Mouse (Mus musculus) MEL (cell line): ENCODE data around the gene Tdrd7.

ENCODE experiments used
- CHD1 ChIP-seq: IDR thresholded peaks from 2 replicates; pipeline ENCODE4 v1.6.1; 2012; ENCODE audit warnings: low read depth, mild to moderate bottlenecking, inconsistent platforms, low read length, improper control_type of control experiment
- CTCF ChIP-seq, 3 experiments: IDR thresholded peaks in 2 of 3; conservative IDR thresholded peaks in 1 of 3; 2 replicates each; pipeline ENCODE4 v1.5.1; 2011 to 2012; ENCODE audit warnings: low read length in 3 of 3, low read depth in 2 of 3, mild to moderate bottlenecking in 2 of 3, improper control_type of control experiment in 1 of 3, inconsistent platforms in 1 of 3, mixed read lengths in 1 of 3, moderate library complexity in 1 of 3; ENCODE audit not compliant: control insufficient read depth in 1 of 3, insufficient read depth in 1 of 3, poor library complexity in 1 of 3, severe bottlenecking in 1 of 3
- HCFC1 ChIP-seq: IDR thresholded peaks from 2 replicates; pipeline ENCODE4 v1.6.1; 2012; ENCODE audit warnings: low read depth, mild to moderate bottlenecking, inconsistent platforms, low read length, improper control_type of control experiment, moderate library complexity
- MAFK ChIP-seq: IDR thresholded peaks from 2 replicates; pipeline ENCODE4 v1.6.1; 2011; ENCODE audit warnings: low read depth, mild to moderate bottlenecking, low read length, improper control_type of control experiment, borderline replicate concordance
- POLR2A ChIP-seq, 2 experiments: IDR thresholded peaks; 2 replicates each; pipeline ENCODE4 v1.6.1; 2011 to 2012; ENCODE audit warnings: low read length in 2 of 2, mild to moderate bottlenecking in 2 of 2, control low read depth in 1 of 2, improper control_type of control experiment in 1 of 2, low read depth in 1 of 2, moderate library complexity in 1 of 2; ENCODE audit not compliant: control insufficient read depth in 1 of 2, insufficient read depth in 1 of 2, poor library complexity in 1 of 2
- USF2 ChIP-seq, 2 experiments: IDR thresholded peaks; 2 replicates each; pipeline ENCODE4 v1.6.1; 2011 to 2012; ENCODE audit warnings: improper control_type of control experiment in 2 of 2, low read length in 2 of 2, borderline replicate concordance in 1 of 2, inconsistent platforms in 1 of 2, low read depth in 1 of 2, mild to moderate bottlenecking in 1 of 2; ENCODE audit not compliant: insufficient read depth in 1 of 2

DNA sequence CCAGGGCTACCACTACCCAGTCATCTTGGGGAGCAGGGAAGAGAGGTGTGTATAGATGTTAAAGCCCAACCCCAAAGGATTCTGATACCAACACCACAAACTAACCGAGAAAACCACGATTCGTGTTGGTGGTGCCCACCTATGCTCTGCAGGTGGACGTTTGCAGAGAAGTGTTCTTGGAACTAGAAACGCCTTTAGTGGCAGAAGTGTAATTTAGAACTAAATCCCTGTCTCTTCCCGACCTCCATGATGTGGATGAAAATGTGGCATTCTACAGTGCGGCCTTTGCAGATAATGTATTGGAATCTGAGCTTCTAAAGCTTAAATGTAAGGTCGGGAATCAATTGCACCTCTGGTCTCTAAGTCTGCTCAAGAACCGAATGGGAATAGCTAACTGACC, 7.8 kb downstream of the Tdrd7 start:
- TF ChIP-seq CHD1, result no peak
- TF ChIP-seq CTCF (IDR thresholded peaks at IDR 0.05 in 2 of 3, conservative IDR thresholded peaks at IDR 0.05 in 1 of 3; ENCODE audit: control insufficient read depth in 1 of 3, insufficient read depth in 1 of 3, low read depth in 2 of 3, low read length in 3 of 3, poor library complexity in 1 of 3, severe bottlenecking in 1 of 3), result no peak
- TF ChIP-seq MAFK, result no peak
- no peak for TF ChIP-seq USF2 (IDR thresholded peaks at IDR 0.05; ENCODE audit: borderline replicate concordance in 1 of 2, insufficient read depth in 1 of 2, low read depth in 1 of 2, low read length in 2 of 2)
- no peak for TF ChIP-seq HCFC1
- no peak for TF ChIP-seq POLR2A (IDR thresholded peaks at IDR 0.05; ENCODE audit: control insufficient read depth in 1 of 2, insufficient read depth in 1 of 2, low read depth in 1 of 2, low read length in 2 of 2, poor library complexity in 1 of 2)
